Mouse (Mus musculus) cerebellum, adult 2 months (tissue): ENCODE results near the gene Ehd1.

ENCODE experiments used
- CTCF ChIP-seq: fragments of 200-500 bp; IDR thresholded peaks from 2 replicates; pipeline ENCODE4 v1.5.1; 2011; ENCODE audit warnings: low read depth, mild to moderate bottlenecking, control low read depth, low read length, moderate library complexity, borderline replicate concordance; ENCODE audit not compliant: insufficient read depth
- POLR2A ChIP-seq: fragments of 200-500 bp; IDR thresholded peaks from 2 replicates; pipeline ENCODE4 v1.6.1; 2011; ENCODE audit warnings: low read length, control low read depth, borderline replicate concordance; ENCODE audit not compliant: insufficient read depth

DNA sequence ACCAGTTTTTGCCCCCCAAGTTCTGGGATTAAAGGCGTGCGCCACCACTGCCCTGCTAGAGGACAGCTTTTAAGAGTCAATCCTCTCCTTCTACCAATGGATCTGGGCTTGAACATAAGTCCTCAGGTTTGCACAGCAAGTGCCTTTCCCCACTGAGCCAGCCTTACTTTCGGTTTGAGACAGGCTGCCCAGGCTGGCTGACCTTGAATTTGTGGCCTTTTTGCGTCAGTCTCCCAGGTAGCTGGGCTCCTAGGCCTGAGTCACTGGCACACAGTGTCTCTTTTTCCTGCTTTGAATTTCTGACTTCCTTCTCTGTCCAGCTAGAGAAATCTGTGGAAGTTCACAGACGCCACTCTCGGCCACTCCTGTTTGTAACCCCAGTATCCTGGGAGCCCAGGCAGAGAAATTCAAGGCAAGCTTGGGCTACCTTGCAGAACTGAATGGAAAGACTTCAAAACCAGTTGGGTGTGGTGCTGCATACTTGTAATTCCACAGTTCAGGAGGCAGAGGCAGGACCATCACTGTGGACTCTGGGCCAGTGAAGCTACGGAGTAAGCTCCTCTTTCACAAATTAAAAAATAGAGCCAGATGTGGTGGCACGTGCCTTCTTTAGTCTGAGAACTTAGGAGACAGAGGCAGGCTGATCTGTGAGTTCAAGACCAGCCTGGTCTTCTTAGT is 6.6 kb upstream of the Ehd1 start:
- TF ChIP-seq CTCF = no peak
- no peak for TF ChIP-seq POLR2A
